Mouse (Mus musculus): Measurements from ENCODE around the gene Itih5.

The Itih5 gene

DNA sequence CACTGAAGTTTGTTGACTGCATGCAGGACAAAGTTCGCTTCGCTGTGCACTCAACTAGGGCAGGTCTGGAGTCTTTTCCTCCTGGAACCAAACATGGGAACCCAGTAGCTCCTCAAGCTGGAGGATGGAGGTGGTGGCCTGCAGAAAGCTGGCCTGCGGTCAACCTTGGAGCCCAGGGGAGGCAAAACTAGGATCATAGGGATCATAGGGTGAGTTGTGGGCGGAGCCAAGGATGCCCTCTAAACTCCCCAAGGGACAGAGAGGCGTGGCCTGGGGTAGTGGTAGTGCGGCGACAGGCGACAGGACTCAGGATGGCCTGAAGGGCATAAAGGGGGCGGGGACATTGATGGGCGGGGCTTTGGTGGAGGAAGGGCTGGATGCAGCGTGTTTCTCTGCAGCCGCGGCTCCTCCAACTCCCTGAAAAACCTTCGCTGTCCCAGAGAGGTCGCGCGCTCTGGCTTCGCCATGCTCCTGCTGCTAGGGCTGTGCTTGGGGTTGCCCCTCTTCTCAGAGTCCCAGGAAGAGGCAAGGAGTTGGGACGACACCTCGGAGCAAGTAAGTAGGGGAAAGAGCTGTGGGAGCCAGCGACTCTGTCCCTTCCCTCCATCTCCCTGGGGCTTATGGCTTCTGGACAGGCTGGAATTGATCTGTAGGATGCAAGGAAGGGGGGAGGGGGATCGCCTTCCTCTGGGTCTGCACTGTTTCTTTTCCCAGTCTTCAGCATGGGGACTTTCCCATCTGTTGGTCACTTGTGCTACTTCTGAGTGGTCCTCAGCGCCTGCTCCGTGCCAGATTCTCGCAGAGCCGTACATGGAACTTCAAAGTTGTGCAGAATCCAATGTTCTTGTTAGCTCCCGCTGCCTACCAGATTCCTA is at the start of gene Itih5:
Itih5 (plus strand) TSS at position 371 of the 875 bp plus-strand sequence.
- peak; percentile 66 for DNase-seq (ENCODE audit: low spot score)

GRCm38 (mm10) chr2:10108535-10109189 is 44.7 kb upstream of the Itih5 start:
- DNase-seq (ENCODE audit: low spot score), result no peak

DNA sequence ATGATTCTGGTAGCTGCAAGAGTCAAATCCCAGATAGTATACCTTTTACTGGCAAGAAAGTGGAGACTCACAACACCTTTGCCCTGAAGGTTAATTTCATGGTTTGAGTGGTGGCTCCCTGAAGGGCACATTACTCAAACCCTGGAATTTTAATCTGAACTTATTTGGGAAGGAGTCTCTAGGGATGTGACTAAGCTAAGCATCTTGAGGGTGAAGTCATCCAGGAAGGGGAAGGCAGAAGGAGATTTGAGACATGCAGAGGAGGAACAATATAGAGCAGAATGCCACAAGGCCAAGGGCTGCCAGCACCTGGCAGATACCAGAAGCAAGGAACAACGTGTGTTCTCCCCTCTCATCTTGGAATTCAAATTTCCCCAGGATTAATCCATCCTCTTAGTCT is 34.6 kb upstream of the Itih5 start:
- no peak for DNase-seq (ENCODE audit: low spot score)

DNA sequence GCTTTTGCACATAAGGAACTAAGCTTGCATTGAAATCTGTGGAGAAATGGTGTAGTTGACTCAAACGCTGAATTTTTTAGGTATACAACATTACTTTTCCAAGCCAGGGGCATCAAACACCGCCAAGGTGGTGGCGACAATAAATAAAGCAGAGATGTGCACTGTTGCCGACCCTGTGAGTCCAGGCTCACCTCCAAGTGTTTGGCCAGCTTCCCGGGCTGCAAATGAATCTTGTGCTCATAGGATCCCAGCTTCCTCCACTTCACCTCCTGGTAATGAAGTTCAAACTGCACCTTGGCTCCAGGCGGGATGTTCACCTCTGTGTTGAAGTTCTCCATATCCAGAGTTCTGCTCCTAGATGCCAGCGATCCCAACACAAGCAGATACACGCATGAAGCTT is 34.1 kb upstream of the Itih5 start:
- no peak for DNase-seq (ENCODE audit: low spot score)

GRCm38 (mm10) chr2:10121826-10122225 is 31.5 kb upstream of the Itih5 start:
- DNase-seq (ENCODE audit: low spot score), result no peak

DNA sequence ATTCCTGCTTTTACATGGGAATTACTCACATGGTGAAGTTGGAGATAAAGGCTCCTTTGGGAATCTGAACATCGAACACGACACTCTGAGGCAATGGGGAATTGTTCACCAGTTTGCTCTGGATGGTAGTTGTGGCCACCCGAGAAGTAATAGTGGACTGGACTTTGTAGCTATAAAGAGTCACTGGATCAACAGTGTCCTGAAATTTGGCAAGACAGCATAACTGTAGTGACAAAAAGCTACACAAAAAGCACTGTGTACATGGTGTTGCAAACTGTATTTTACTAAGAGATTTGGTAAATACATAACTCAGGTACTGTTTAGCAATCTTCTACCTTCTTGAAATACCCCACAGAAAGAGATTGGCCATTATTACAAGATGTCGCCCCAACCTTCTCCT is 27.2 kb upstream of the Itih5 start:
- no peak for DNase-seq (ENCODE audit: low spot score)

DNA sequence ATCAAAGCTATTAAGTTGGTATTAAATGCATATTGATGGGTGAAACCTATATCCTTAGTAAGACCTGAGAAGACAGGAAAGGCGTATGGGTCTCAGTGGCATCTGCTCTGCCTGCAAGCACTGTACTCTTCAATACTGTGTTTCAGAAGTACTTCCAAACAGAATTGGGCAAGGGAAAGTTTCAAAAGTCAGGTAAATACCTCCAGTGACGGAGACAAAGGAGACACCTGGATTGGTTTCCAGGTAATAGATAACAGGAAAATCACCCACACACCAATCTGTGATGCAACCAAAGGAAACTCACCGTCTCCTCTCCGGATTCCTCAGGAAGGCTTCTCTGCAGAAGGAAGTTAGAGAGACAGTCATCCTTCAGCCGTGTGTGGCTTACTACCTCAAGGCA is 25.9 kb upstream of the Itih5 start:
- DNase-seq (ENCODE audit: low spot score), result no peak

DNA sequence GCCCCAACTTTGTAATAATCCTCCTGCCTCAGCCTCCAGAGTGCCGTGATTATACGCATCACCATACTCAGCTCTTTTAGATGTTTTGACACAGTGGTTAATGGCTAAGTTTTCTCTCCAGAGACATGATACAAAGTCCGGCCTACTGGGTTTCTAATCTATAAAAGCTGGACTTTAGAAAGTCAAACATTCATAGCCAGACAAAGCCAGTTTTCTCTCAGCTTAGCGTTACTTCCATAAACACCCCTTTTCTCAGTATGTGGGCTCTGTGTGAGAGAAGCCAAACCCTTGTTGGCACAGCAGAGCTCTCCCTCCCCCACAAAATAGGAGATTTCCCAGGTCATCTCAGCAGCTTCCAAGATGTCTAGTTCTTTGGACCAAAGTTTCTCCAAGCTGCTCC is 24.8 kb upstream of the Itih5 start:
- DNase-seq (ENCODE audit: low spot score), result no peak

DNA sequence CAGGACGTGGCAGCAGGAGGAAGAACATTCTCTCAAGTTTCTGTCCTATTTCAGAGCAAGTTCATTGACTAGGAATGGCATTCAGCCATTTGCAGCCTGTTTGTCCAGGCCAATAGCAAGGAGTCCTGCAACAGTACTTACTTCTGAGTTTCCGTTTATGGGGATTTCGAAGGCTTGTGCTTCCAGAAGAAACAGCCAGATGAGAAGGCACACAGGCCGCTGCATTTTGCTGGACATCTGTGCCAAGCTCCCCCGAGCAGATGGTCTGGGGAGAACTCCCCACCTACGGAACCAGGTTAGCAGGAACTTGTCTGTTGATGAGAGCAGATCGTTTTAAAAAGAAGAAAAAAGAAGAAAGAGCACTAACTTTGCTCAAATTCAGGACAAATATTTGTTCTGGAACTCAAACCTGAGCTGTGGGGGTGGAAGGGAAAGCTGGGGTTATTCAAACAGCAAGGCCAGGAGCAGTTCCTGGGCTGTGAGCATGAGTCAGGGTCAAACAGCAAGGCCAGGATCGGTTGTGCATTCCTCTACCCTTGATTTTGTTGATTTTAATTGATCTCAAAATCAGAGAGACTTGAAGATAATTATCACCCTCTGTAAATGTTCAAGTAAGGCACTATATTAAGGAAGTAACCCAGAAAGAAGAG is 22.9 kb upstream of the Itih5 start:
- no peak for DNase-seq (ENCODE audit: low spot score)

DNA sequence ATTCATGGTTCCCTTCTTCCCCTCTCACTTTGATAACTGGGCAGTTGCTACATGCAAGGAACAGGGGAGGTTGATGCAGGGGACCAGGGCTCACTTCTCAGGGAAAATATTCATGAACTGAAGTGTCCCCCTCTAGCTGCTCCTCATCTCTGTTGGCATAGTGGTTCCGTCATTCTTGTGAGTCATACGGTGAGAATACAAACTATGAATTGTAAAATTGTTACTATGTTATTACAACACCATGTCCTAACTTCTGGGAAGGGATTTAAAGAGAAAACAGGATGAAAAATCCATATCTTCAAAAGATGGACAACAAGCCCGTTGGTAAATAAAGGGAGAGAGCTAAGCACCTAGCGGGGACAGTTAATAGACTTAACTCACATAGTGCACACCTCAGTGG is 22.1 kb upstream of the Itih5 start, which contains the start of gene Itih2:
Itih2 (minus strand) TSS at position 101 of the 400 bp plus-strand sequence.
- DNase-seq (ENCODE audit: low spot score), result no peak

DNA sequence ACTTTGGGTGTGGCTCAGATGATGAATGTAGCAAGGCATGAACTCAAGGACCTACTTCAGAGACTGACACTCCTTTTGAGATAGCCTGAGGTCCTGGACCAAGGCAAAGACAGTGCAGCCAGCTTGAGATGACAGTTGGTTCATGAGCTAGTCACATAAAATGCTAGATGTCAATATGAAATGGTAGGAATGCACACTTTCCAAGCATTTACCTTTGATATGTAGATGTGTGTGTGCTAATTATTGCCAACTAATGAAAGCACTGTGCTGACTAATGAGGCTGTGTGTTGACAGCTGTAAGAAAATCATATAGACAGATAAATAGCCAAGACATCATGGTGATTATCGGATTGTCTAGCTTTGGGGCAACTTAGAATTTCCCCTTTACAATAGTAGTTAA is 21.2 kb upstream of the Itih5 start:
- DNase-seq (ENCODE audit: low spot score), result no peak

DNA sequence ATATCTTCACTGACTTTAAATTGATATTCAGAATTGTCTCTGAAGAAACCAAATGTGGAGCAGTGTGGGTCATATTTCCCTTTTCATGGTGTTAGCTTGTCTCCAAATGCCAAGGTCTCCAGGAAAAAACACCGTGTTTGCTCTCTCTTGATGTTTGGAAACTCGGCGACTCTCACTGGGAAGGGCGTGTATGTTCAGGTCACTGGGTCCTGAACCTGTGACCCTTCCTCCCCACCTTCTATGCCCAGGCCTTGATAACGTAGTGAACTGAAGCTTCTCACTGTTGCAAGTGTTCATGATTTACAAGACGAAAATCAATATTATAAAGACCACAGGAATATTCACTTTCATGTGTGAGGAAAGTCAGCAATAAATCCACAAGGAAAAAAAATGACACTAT is 19.4 kb upstream of the Itih5 start:
- no peak for DNase-seq (ENCODE audit: low spot score)

DNA sequence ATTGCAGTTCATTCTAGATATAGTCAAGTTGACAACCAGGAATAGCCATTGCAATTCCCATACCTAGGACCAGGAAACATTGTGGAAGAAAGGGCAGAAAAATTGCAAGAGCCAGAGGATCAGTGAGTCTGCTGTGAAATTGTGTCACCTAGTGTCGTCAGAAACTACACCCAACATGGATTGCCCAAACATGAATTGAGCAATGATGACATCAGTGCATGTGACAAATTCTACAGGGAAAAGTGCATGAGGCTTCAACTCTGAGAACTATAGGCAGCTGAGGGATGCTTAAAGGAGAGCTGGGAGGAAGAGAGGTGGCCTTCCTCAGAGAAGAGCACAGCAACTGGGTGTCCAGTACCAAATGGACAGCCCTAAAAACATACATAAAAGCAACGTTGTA is 16.1 kb upstream of the Itih5 start:
- no peak for DNase-seq (ENCODE audit: low spot score)

GRCm38 (mm10) chr2:10140456-10140855 is 12.9 kb upstream of the Itih5 start:
- no peak for DNase-seq (ENCODE audit: low spot score)

- peak; percentile 50 for DNase-seq (ENCODE audit: low spot score)
These were observed 10.6 kb upstream of the Itih5 start for GRCm38 (mm10) chr2:10142472-10143454.

GRCm38 (mm10) chr2:10145514-10145913 is 7.9 kb upstream of the Itih5 start:
- no peak for DNase-seq (ENCODE audit: low spot score)

- no peak for DNase-seq (ENCODE audit: low spot score)
These were observed 6.2 kb upstream of the Itih5 start for GRCm38 (mm10) chr2:10147176-10147575.

GRCm38 (mm10) chr2:10152590-10152989 is 781 bp upstream of the Itih5 start:
- no peak for DNase-seq (ENCODE audit: low spot score)

DNA sequence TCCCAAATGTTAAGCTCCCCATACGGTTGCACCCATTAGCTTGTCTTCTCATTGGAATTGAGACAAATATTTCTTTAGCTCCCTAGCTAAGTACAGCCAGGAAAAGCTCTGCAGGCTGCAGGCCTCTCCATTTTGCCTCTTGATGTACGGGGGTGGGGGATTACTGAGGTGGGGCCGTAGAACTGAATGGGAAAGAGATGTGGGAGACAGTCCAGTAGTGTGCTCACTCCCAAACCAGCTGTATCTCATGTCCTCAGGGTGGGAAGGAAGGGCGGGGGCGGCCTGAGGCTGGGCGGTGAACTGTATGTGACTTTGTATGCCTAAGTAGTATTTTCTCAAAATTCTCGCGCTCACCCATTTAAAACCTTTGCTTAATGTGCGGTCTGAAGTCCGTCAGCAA is 3.8 kb downstream of the Itih5 start:
- DNase-seq (ENCODE audit: low spot score), result no peak

DNA sequence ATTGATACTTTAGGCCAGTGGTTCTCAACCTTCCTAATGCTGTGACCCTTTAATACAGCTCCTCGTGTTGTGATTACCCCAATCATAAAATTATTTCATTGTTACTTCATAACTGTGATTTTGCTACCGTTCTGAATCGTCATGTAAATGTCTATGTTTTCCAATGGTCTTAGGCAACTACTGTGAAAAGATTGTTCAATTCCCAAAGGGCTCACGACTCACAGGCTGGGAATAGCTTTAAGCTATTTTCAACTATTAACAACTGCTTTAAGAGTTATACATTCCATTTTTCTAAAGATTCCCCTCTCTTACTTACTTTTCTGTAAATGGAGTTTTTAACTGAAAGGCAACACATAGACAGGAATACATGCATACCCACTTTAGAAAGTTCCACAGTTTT is 8.6 kb downstream of the Itih5 start:
- no peak for DNase-seq (ENCODE audit: low spot score)

- no peak for DNase-seq (ENCODE audit: low spot score)
These were observed 13.3 kb downstream of the Itih5 start for GRCm38 (mm10) chr2:10166635-10167034.

DNA sequence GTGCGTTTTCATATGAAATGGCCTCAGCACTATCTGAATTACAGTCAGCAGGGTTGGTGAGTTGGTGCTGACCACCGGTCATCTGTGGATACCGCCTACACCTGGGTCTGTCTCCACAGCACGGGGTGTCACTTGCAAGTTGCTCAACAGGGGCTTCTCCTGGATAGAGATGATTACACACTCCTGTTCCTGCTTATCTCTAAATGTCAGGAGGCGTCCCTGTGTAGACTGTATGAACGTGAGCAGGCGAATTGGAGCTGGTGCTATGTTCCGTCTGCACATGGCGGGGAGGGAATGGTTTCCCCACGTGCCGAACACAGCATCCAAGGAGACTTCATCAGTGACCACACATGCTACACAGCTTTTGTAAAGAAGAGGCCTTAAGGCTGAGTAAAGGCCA is 13.9 kb downstream of the Itih5 start:
- DNase-seq (ENCODE audit: low spot score), result no peak
